Mouse (Mus musculus): ENCODE measurements around the gene L1cam. TPM values are rescaled to one million over a fixed set of nuclear protein-coding genes. Genes with fewer than 3 reads are reported as not detected.

The L1cam gene
- polyA plus RNA-seq (2014; fragmentation: Illumina TruSeq; extraction: RNeasy Lipid Tissue Mini Kit (QIAGEN cat#74804); ENCODE audit: low read depth, low replicate concordance), result not detected

GRCm38 (mm10) chrX:73895719-73896118 lies at the start of gene L1cam:
Gene L1cam, minus strand, starts transcription at chrX:73896105.

GRCm38 (mm10) chrX:73930402-73931062 lies 34.6 kb upstream of the L1cam start, which contains the start of gene Renbp:
Gene Renbp, minus strand, starts transcription at chrX:73930850.

GRCm38 (mm10) chrX:73921823-73922549 lies 26.1 kb upstream of the L1cam start, which contains the start of the genes Arhgap4 and Naa10:
Gene Arhgap4, minus strand, starts transcription at chrX:73921870.
Gene Naa10, minus strand, starts transcription at chrX:73921944.

GRCm38 (mm10) chrX:73891551-73892152 lies 4.3 kb downstream of the L1cam start, which contains the start of gene Avpr2:
Gene Avpr2, plus strand, starts transcription at chrX:73892102.

GRCm38 (mm10) chrX:73824185-73825151 lies 71.4 kb downstream of the L1cam start, which contains the start of gene Pdzd4:
Gene Pdzd4, minus strand, starts transcription at chrX:73824969.

Other genes with a start within 250 kb of the L1cam start
- not detected for gene Pnck, start 236.0 kb downstream of the L1cam start, polyA plus RNA-seq (2014; fragmentation: Illumina TruSeq; extraction: RNeasy Lipid Tissue Mini Kit (QIAGEN cat#74804); ENCODE audit: low read depth, low replicate concordance)
- gene Slc6a8, start 223.0 kb downstream of the L1cam start, polyA plus RNA-seq (2014; fragmentation: Illumina TruSeq; extraction: RNeasy Lipid Tissue Mini Kit (QIAGEN cat#74804); ENCODE audit: low read depth, low replicate concordance), result 1.7 TPM
- 177 TPM for gene Bcap31, start 179.9 kb downstream of the L1cam start, polyA plus RNA-seq (2014; fragmentation: Illumina TruSeq; extraction: RNeasy Lipid Tissue Mini Kit (QIAGEN cat#74804); ENCODE audit: low read depth, low replicate concordance)
- gene Abcd1, start 179.5 kb downstream of the L1cam start, polyA plus RNA-seq (2014; fragmentation: Illumina TruSeq; extraction: RNeasy Lipid Tissue Mini Kit (QIAGEN cat#74804); ENCODE audit: low read depth, low replicate concordance), result 3.3 TPM
- gene Plxnb3, start 139.0 kb downstream of the L1cam start, polyA plus RNA-seq (2014; fragmentation: Illumina TruSeq; extraction: RNeasy Lipid Tissue Mini Kit (QIAGEN cat#74804); ENCODE audit: low read depth, low replicate concordance), result not detected
- gene Srpk3, start 121.7 kb downstream of the L1cam start, polyA plus RNA-seq (2014; fragmentation: Illumina TruSeq; extraction: RNeasy Lipid Tissue Mini Kit (QIAGEN cat#74804); ENCODE audit: low read depth, low replicate concordance), result not detected
- gene Idh3g, start 109.2 kb downstream of the L1cam start, polyA plus RNA-seq (2014; fragmentation: Illumina TruSeq; extraction: RNeasy Lipid Tissue Mini Kit (QIAGEN cat#74804); ENCODE audit: low read depth, low replicate concordance), result 30.7 TPM
- 45.6 TPM for gene Ssr4, start 109.1 kb downstream of the L1cam start, polyA plus RNA-seq (2014; fragmentation: Illumina TruSeq; extraction: RNeasy Lipid Tissue Mini Kit (QIAGEN cat#74804); ENCODE audit: low read depth, low replicate concordance)
- not detected for gene Pdzd4, start 71.1 kb downstream of the L1cam start, polyA plus RNA-seq (2014; fragmentation: Illumina TruSeq; extraction: RNeasy Lipid Tissue Mini Kit (QIAGEN cat#74804); ENCODE audit: low read depth, low replicate concordance)
- not detected for gene Avpr2, start 4.0 kb downstream of the L1cam start, polyA plus RNA-seq (2014; fragmentation: Illumina TruSeq; extraction: RNeasy Lipid Tissue Mini Kit (QIAGEN cat#74804); ENCODE audit: low read depth, low replicate concordance)
- 0.45 TPM for gene Arhgap4, start 25.8 kb upstream of the L1cam start, polyA plus RNA-seq (2014; fragmentation: Illumina TruSeq; extraction: RNeasy Lipid Tissue Mini Kit (QIAGEN cat#74804); ENCODE audit: low read depth, low replicate concordance)
- gene Naa10, start 25.8 kb upstream of the L1cam start, polyA plus RNA-seq (2014; fragmentation: Illumina TruSeq; extraction: RNeasy Lipid Tissue Mini Kit (QIAGEN cat#74804); ENCODE audit: low read depth, low replicate concordance), result 11.0 TPM
- gene Renbp, start 34.7 kb upstream of the L1cam start, polyA plus RNA-seq (2014; fragmentation: Illumina TruSeq; extraction: RNeasy Lipid Tissue Mini Kit (QIAGEN cat#74804); ENCODE audit: low read depth, low replicate concordance), result 1.1 TPM
- gene Hcfc1, start 70.3 kb upstream of the L1cam start, polyA plus RNA-seq (2014; fragmentation: Illumina TruSeq; extraction: RNeasy Lipid Tissue Mini Kit (QIAGEN cat#74804); ENCODE audit: low read depth, low replicate concordance), result 12.6 TPM
- 27.4 TPM for gene Irak1, start 127.8 kb upstream of the L1cam start, polyA plus RNA-seq (2014; fragmentation: Illumina TruSeq; extraction: RNeasy Lipid Tissue Mini Kit (QIAGEN cat#74804); ENCODE audit: low read depth, low replicate concordance)
- gene Opn1mw, start 231.4 kb upstream of the L1cam start, polyA plus RNA-seq (2014; fragmentation: Illumina TruSeq; extraction: RNeasy Lipid Tissue Mini Kit (QIAGEN cat#74804); ENCODE audit: low read depth, low replicate concordance), result not detected
- 4.2 TPM for gene Mecp2, start 239.3 kb upstream of the L1cam start, polyA plus RNA-seq (2014; fragmentation: Illumina TruSeq; extraction: RNeasy Lipid Tissue Mini Kit (QIAGEN cat#74804); ENCODE audit: low read depth, low replicate concordance)

All from liver, adult 10 weeks (tissue).